Mouse (Mus musculus) adrenal gland (tissue): ENCODE results near the gene Dnmt3b.
"Not testable (repeated sequence)": the region's sequence is repeated elsewhere in the genome, so short reads cannot be mapped to it uniquely, and the experiment has no call there.

Source experiments
- intact Hi-C: fragments of 180-260 bp; cut with DNase I; formaldehyde crosslinking; loops from one replicate; pipeline ENCODE4 v1.15.1; 2025

Dnmt3b gene

GRCm38 (mm10) chr2:153703389-153703788, 54.1 kb downstream of the Dnmt3b start:
- intact Hi-C loops, result no loop called here

GRCm38 (mm10) chr2:153710701-153711330, 61.6 kb downstream of the Dnmt3b start:
- intact Hi-C loops, result no loop called here

GRCm38 (mm10) chr2:153712646-153713091, 63.4 kb downstream of the Dnmt3b start:
- intact Hi-C loops, result no loop called here

- intact Hi-C loops, result no loop called here
Measured at GRCm38 (mm10) chr2:153713227-153713626, 64.0 kb downstream of the Dnmt3b start.

- intact Hi-C loops, result not testable (repeated sequence)
Measured at GRCm38 (mm10) chr2:153717861-153718260, 68.6 kb downstream of the Dnmt3b start.

GRCm38 (mm10) chr2:153723098-153723497, 73.8 kb downstream of the Dnmt3b start:
- intact Hi-C loops, result no loop called here

GRCm38 (mm10) chr2:153724424-153724823, 75.2 kb downstream of the Dnmt3b start:
- intact Hi-C loops, result no loop called here

- intact Hi-C loops, result no loop called here
Measured at GRCm38 (mm10) chr2:153724871-153725270, 75.6 kb downstream of the Dnmt3b start.

- intact Hi-C loops, result no loop called here
Measured at GRCm38 (mm10) chr2:153725291-153725690, 76.0 kb downstream of the Dnmt3b start.

GRCm38 (mm10) chr2:153734033-153734432, 84.8 kb downstream of the Dnmt3b start:
- intact Hi-C loops, result no loop called here
